Mouse (Mus musculus): Measurements from ENCODE around the gene Fank1.

Fank1 gene

GRCm38 (mm10) chr7:133776626-133776996 is at the start of gene Fank1:
Gene Fank1, plus strand, starts transcription at chr7:133776861.
- peak; percentile 7 to 40 for DNase-seq (ENCODE audit: low read depth in 1 of 2, low spot score in 2 of 2)

GRCm38 (mm10) chr7:133727027-133727426 is 49.6 kb upstream of the Fank1 start:
- no peak for DNase-seq (ENCODE audit: low read depth in 1 of 2, low spot score in 2 of 2)

GRCm38 (mm10) chr7:133729351-133729750 is 47.3 kb upstream of the Fank1 start:
- no peak for DNase-seq (ENCODE audit: low read depth in 1 of 2, low spot score in 2 of 2)

GRCm38 (mm10) chr7:133730324-133731191 is 46.1 kb upstream of the Fank1 start:
- no peak for DNase-seq (ENCODE audit: low read depth in 1 of 2, low spot score in 2 of 2)

GRCm38 (mm10) chr7:133731971-133732645 is 44.6 kb upstream of the Fank1 start:
- no peak for DNase-seq (ENCODE audit: low read depth in 1 of 2, low spot score in 2 of 2)

- no peak for DNase-seq (ENCODE audit: low read depth in 1 of 2, low spot score in 2 of 2)
Observed at GRCm38 (mm10) chr7:133740558-133740957, 36.1 kb upstream of the Fank1 start.

GRCm38 (mm10) chr7:133742530-133743325 is 33.9 kb upstream of the Fank1 start:
- DNase-seq (ENCODE audit: low read depth in 1 of 2, low spot score in 2 of 2) = no peak

- no peak for DNase-seq (ENCODE audit: low read depth in 1 of 2, low spot score in 2 of 2)
Observed at GRCm38 (mm10) chr7:133743611-133744010, 33.0 kb upstream of the Fank1 start.

GRCm38 (mm10) chr7:133744209-133744608 is 32.5 kb upstream of the Fank1 start:
- DNase-seq (ENCODE audit: low read depth in 1 of 2, low spot score in 2 of 2) = no peak

- no peak for DNase-seq (ENCODE audit: low read depth in 1 of 2, low spot score in 2 of 2)
Observed at GRCm38 (mm10) chr7:133744701-133745100, 32.0 kb upstream of the Fank1 start.

GRCm38 (mm10) chr7:133747372-133747771 is 29.3 kb upstream of the Fank1 start:
- no peak for DNase-seq (ENCODE audit: low read depth in 1 of 2, low spot score in 2 of 2)

GRCm38 (mm10) chr7:133748753-133749152 is 27.9 kb upstream of the Fank1 start:
- no peak for DNase-seq (ENCODE audit: low read depth in 1 of 2, low spot score in 2 of 2)

GRCm38 (mm10) chr7:133750666-133751065 is 26.0 kb upstream of the Fank1 start:
- no peak for DNase-seq (ENCODE audit: low read depth in 1 of 2, low spot score in 2 of 2)

GRCm38 (mm10) chr7:133751163-133751562 is 25.5 kb upstream of the Fank1 start:
- no peak for DNase-seq (ENCODE audit: low read depth in 1 of 2, low spot score in 2 of 2)

GRCm38 (mm10) chr7:133757961-133758455 is 18.7 kb upstream of the Fank1 start:
- DNase-seq (ENCODE audit: low read depth in 1 of 2, low spot score in 2 of 2) = no peak

- DNase-seq (ENCODE audit: low read depth in 1 of 2, low spot score in 2 of 2) = no peak
Observed at GRCm38 (mm10) chr7:133758716-133759115, 17.9 kb upstream of the Fank1 start.

- DNase-seq (ENCODE audit: low read depth in 1 of 2, low spot score in 2 of 2) = no peak
Observed at GRCm38 (mm10) chr7:133759611-133760353, 16.9 kb upstream of the Fank1 start.

GRCm38 (mm10) chr7:133762696-133763095 is 14.0 kb upstream of the Fank1 start:
- no peak for DNase-seq (ENCODE audit: low read depth in 1 of 2, low spot score in 2 of 2)

GRCm38 (mm10) chr7:133764425-133764824 is 12.2 kb upstream of the Fank1 start:
- no peak for DNase-seq (ENCODE audit: low read depth in 1 of 2, low spot score in 2 of 2)

GRCm38 (mm10) chr7:133765240-133765848 is 11.3 kb upstream of the Fank1 start:
- no peak for DNase-seq (ENCODE audit: low read depth in 1 of 2, low spot score in 2 of 2)

All from monocyte, adult 2 months (primary cell).